Comparison of ENCODE assay signal across 26 mouse cellular contexts in genomic region chr14:11206786-11207185, GRCm38 (mm10). TPM values are rescaled to one million over a fixed set of nuclear protein-coding genes. Genes with fewer than 3 reads are reported as not detected.
DNase-seq lines count a peak whose midpoint lies in the region; ATAC-seq and TF ChIP-seq lines count a peak whose summit lies in the region.
"Had no signal": no experiment of that assay in that cellular context is flagged by ENCODE, and none has a peak within 500 bp of the region (broad histone marks: within the 10 kb centered on the region; RNA-seq: fewer than 3 reads in every experiment).

No protein-coding gene starts in this region.

- WGBS in lung, postnatal 0 days, result 62% methylated on average over 2 of the region's 2 CpGs

- H3K36me3 ChIP-seq in lung, postnatal 0 days (ENCODE audit: insufficient read depth, low read length), result no peaks in the 10 kb centered on the region
- H3K36me3 ChIP-seq: embryonic facial prominence, embryonic 13.5 days; embryonic facial prominence, embryonic 15.5 days; forebrain, embryonic 10.5 days; forebrain, embryonic 12.5 days had no signal

- no peak overlapping the region for H3K9ac ChIP-seq in lung, postnatal 0 days (replicated peaks; ENCODE audit: low read depth)
- H3K9ac ChIP-seq: embryonic facial prominence, embryonic 13.5 days; embryonic facial prominence, embryonic 15.5 days; forebrain, embryonic 12.5 days had no signal

- no peak for ATAC-seq in lung, postnatal 0 days
- ATAC-seq: activated CD4-positive, CD25-positive, alpha-beta regulatory T cell, adult 4 months; CD4-positive, CD25-positive, alpha-beta regulatory T cell, adult 4 months; forebrain, embryonic 14.5 days; forebrain, embryonic 16.5 days; Patski had no signal

- no peaks in the 10 kb centered on the region for H3K27me3 ChIP-seq in lung, postnatal 0 days (replicated peaks; ENCODE audit: insufficient read depth, low read length)
- H3K27me3 ChIP-seq: CH12.LX; embryonic facial prominence, embryonic 15.5 days; forebrain, embryonic 12.5 days; Patski had no signal

- TF ChIP-seq CTCF in lung, postnatal 0 days (IDR thresholded peaks at IDR 0.05), result no peak

- H3K4me1 ChIP-seq in lung, postnatal 0 days (ENCODE audit: insufficient read depth, low read depth, low read length), result no peaks in the 10 kb centered on the region
- H3K4me1 ChIP-seq: forebrain, embryonic 10.5 days; forebrain, embryonic 12.5 days had no signal

- H3K9me3 ChIP-seq in lung, postnatal 0 days (ENCODE audit: low read length), result no peaks in the 10 kb centered on the region
- H3K9me3 ChIP-seq: embryonic facial prominence, embryonic 13.5 days; embryonic facial prominence, embryonic 15.5 days; forebrain, embryonic 10.5 days; forebrain, embryonic 12.5 days had no signal

- no peak overlapping the region for H3K4me3 ChIP-seq in lung, postnatal 0 days (ENCODE audit: low read depth, low read length)
- H3K4me3 ChIP-seq: embryonic facial prominence, embryonic 13.5 days; embryonic facial prominence, embryonic 15.5 days; erythroblast, embryonic 14.5 days; forebrain, embryonic 10.5 days; forebrain, embryonic 12.5 days had no signal

- no peak for TF ChIP-seq EP300 in lung, postnatal 0 days (IDR thresholded peaks at IDR 0.05)

- peak; percentile 19 for DNase-seq in ES-CJ7 (ENCODE audit: low read depth, low spot score)
- peak; percentile 59 for DNase-seq in R1 (ENCODE audit: low read depth, low spot score)
- DNase-seq in heart, adult 18-20 months, result no peak
- DNase-seq in lung, postnatal 0 days (ENCODE audit: low spot score), result no peak
- no peak for DNase-seq in urinary bladder, postnatal 4 days (ENCODE audit: low spot score in 2 of 2)
- DNase-seq: adrenal gland, adult 8-10 months; adrenal gland, postnatal 14 days; adrenal gland, postnatal 36 days; cerebellum, adult 18-20 months; cerebellum, adult 8-10 months; cerebellum, adult 9-11 months; cerebellum, postnatal 14 days; cerebellum, postnatal 36 days; embryo, embryonic 11 days had no signal

- H3K4me2 ChIP-seq in lung, postnatal 0 days (replicated peaks; ENCODE audit: low read depth, low read length), result no peak overlapping the region
- H3K4me2 ChIP-seq: embryonic facial prominence, embryonic 13.5 days; embryonic facial prominence, embryonic 15.5 days; forebrain, embryonic 12.5 days had no signal

- H3K27ac ChIP-seq in lung, postnatal 0 days (ENCODE audit: low read length), result no peak overlapping the region
- H3K27ac ChIP-seq: embryonic facial prominence, embryonic 13.5 days; embryonic facial prominence, embryonic 15.5 days; forebrain, embryonic 10.5 days; forebrain, embryonic 12.5 days had no signal

RNA-seq across cellular contexts. Expression of gene Fhit, which starts 45.0 kb away (rescaled TPM):
- total RNA-seq in heart, adult 18-20 months (2021), result 1 to 10 TPM; 1.7 to 1.8 TPM
- polyA plus RNA-seq in lung, postnatal 0 days (2015; fragmentation: Nextera tagmentation; extraction: Ambion mirVana), result 5.6 and 7.5 TPM in 2 replicates
- polyA plus RNA-seq: C2C12; erythroblast, embryonic 14.5 days had no signal

Comparison
In these comparisons a context has a peak if more than half of its experiments do, and no peak if none do; other contexts are left out.
1. DNase-seq: peak in ES-CJ7 (single experiment) and R1 (single experiment); none in heart, adult 18-20 months (0 of 2), lung, postnatal 0 days (single experiment) and urinary bladder, postnatal 4 days (0 of 2).